Comparison of ENCODE assay signal across 12 mouse cellular contexts in the genomic region with DNA sequence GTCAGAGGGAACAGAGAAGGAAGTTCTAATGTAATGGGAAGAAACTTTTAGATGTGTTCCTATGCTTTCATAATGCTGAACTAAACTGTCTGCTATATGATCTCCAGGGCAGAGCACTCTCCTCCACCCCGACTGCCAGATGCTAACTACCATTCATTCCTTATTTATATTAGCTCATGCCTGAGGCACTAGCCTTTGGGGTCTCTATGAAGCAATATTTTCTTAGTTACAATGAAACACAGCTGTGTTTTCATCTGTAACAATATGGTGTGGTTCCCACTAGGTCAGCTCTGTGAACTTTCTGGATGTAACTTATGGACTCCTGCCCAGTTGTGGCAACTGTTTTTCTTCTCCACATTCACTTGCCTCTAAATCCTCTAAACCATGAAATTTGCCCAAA.
DNase-seq lines count a peak whose midpoint lies in the region; ATAC-seq lines count a peak whose summit lies in the region.
"Had no signal": no experiment of that assay in that cellular context is flagged by ENCODE, and none has a peak within 500 bp of the region (broad histone marks: within the 10 kb centered on the region; RNA-seq: fewer than 3 reads in every experiment).

No protein-coding gene starts in this region.

- DNase-seq in heart, postnatal 10 days, result peak; percentile 3 to 13
- no peak for DNase-seq in heart, postnatal 4 days
- DNase-seq in lung, postnatal 36 days, result no peak
- peak; percentile 12 for DNase-seq in embryonic facial prominence, embryonic 10.5 days (ENCODE audit: low spot score)
- peak; percentile 44 for DNase-seq in mesoderm, embryonic 11.5 days (ENCODE audit: low read depth, low spot score)
- no peak for DNase-seq in frontal cortex, postnatal 36 days (ENCODE audit: low spot score in 2 of 2)
- DNase-seq: adrenal gland, adult 8-10 months; kidney, postnatal 14 days; liver, embryonic 13.5 days; midbrain, embryonic 14.5 days had no signal

- no peak overlapping the region for H3K4me2 ChIP-seq in lung, embryonic 16.5 days (ENCODE audit: low read depth, low read length)
- H3K4me2 ChIP-seq: liver, embryonic 13.5 days; neural tube, embryonic 12.5 days had no signal

- WGBS in lung, embryonic 16.5 days, result 35% methylated on average over 1 of the region's 1 CpGs
- whole genome bisulfite sequencing in embryonic facial prominence, embryonic 10.5 days, result 27% methylated on average over 1 of the region's 1 CpGs

- no peak overlapping the region for H3K9ac ChIP-seq in lung, embryonic 16.5 days (ENCODE audit: low read length)
- H3K9ac ChIP-seq: liver, embryonic 13.5 days; neural tube, embryonic 12.5 days had no signal

- H3K27me3 ChIP-seq in lung, embryonic 16.5 days (ENCODE audit: control insufficient read depth, insufficient read depth, low read depth, low read length), result no peaks in the 10 kb centered on the region
- H3K27me3 ChIP-seq in embryonic facial prominence, embryonic 10.5 days (replicated peaks; ENCODE audit: low read depth, poor library complexity, severe bottlenecking), result no peaks in the 10 kb centered on the region
- H3K27me3 ChIP-seq: liver, embryonic 13.5 days; neural tube, embryonic 12.5 days had no signal

- no peaks in the 10 kb centered on the region for H3K36me3 ChIP-seq in lung, embryonic 16.5 days (ENCODE audit: control insufficient read depth, insufficient read depth, low read length)
- H3K36me3 ChIP-seq in embryonic facial prominence, embryonic 10.5 days (replicated peaks), result no peaks in the 10 kb centered on the region
- H3K36me3 ChIP-seq: liver, embryonic 13.5 days; neural tube, embryonic 12.5 days had no signal

- intact Hi-C loops in heart, postnatal 10 days (cut with DNase I), result no loop called here

- no peak overlapping the region for H3K4me3 ChIP-seq in lung, embryonic 16.5 days (ENCODE audit: low read length)
- H3K4me3 ChIP-seq in embryonic facial prominence, embryonic 10.5 days, result no peak overlapping the region
- H3K4me3 ChIP-seq: liver, embryonic 13.5 days; neural tube, embryonic 12.5 days had no signal

- ATAC-seq in lung, embryonic 16.5 days (ENCODE audit: low read depth), result peak; percentile 96

- no peaks in the 10 kb centered on the region for H3K4me1 ChIP-seq in lung, embryonic 16.5 days (replicated peaks; ENCODE audit: control insufficient read depth, insufficient read depth, low read length)
- no peaks in the 10 kb centered on the region for H3K4me1 ChIP-seq in embryonic facial prominence, embryonic 10.5 days
- H3K4me1 ChIP-seq: liver, embryonic 13.5 days; neural tube, embryonic 12.5 days had no signal

- no peak overlapping the region for H3K27ac ChIP-seq in lung, embryonic 16.5 days (ENCODE audit: low read length)
- H3K27ac ChIP-seq in embryonic facial prominence, embryonic 10.5 days (replicated peaks), result no peak overlapping the region
- H3K27ac ChIP-seq: liver, embryonic 13.5 days; neural tube, embryonic 12.5 days had no signal

- no peaks in the 10 kb centered on the region for H3K9me3 ChIP-seq in lung, embryonic 16.5 days (ENCODE audit: control insufficient read depth, low read length)
- H3K9me3 ChIP-seq in embryonic facial prominence, embryonic 10.5 days, result no peaks in the 10 kb centered on the region
- H3K9me3 ChIP-seq: liver, embryonic 13.5 days; neural tube, embryonic 12.5 days had no signal

Comparison
In these comparisons a context has a peak if more than half of its experiments do, and no peak if none do; other contexts are left out.
1. DNase-seq: peak in heart, postnatal 10 days (2 of 2), embryonic facial prominence, embryonic 10.5 days (single experiment) and mesoderm, embryonic 11.5 days (single experiment); none in heart, postnatal 4 days (single experiment), lung, postnatal 36 days (single experiment) and frontal cortex, postnatal 36 days (0 of 2).